Mouse (Mus musculus): ENCODE results near the gene Rpe. TPM values are rescaled to one million over a fixed set of nuclear protein-coding genes. Genes with fewer than 3 reads are reported as not detected.
A peak's percentile ranks its signal among the peaks of the same experiment; 100 is the strongest.

Gene Rpe
- polyA plus RNA-seq, 1 experiment from 2014 or later = 27.1 TPM

DNA sequence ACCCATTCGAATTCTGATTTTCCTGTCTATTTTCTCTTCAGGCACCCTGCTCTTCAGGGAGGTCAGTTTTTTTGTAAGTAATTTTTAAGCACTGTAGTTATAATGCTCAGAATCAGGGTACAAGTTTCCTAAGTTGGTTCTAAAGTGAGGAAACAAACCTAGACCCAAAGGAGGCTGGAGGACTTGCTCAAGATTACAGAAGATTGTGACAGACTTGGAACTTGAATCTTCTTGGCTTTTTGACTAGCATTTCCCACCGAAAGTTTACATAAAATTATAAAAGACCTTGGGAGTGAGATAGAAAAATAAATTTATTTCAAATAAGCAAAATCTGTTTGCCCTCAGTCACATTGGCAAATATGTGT lies 927 bp downstream of the Rpe start:
- Histone ChIP-seq H3K27ac (peak overlapping the region; percentile 48), H3K79me2 (ENCODE audit: inconsistent target) (peaks cover 54% of the 10 kb centered on the region), H3K4me3 (ENCODE audit: inconsistent target) (peak overlapping the region; percentile 85), H3K36me3 (ENCODE audit: inconsistent target) (peaks cover under 1% of the 10 kb centered on the region; the same call in 1 of the 2 replicates)
- 15% methylated on average over 2 of the region's 2 CpGs for WGBS (ENCODE audit: missing documents)

DNA sequence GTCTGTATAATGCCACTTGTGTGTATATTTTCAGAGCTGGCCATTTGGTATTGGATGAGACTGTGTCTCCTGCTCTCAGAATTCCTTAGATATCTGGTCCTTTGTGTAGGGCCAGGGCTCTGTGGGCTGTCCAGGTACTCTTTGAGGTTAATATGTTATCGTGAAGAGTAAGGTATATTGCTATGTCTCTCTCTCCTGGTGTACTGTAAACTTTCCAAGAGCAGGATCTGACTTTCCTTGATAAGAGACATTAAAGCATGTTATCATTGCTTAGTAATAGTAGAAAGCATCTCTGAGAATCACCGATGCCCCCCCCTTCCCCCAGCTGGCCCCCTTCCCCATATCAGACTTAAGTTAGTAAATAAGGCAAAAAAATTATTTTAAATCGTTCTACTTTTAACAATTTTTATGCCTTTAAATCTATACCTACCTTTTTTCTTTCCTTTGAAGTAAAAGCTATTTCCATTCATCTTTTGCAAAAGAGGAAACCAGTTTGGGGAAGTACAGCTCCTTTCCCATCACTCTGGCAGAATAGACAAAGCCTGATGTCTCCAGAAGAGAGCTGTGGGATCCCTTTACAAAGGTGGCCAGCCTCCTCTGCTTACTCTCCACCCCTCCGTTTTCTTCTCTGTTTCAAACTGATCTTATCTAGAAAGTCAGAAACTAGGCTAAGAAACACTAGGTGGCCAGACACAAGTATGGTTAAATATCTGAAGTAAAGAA lies 2.2 kb downstream of the Rpe start:
- WGBS (ENCODE audit: missing documents) = 61% methylated on average over 3 of the region's 4 CpGs
- Histone ChIP-seq H3K4me3 (ENCODE audit: inconsistent target) (no peak overlapping the region), H3K27ac (no peak overlapping the region), H3K79me2 (ENCODE audit: inconsistent target) (peaks cover 66% of the 10 kb centered on the region), H3K36me3 (ENCODE audit: inconsistent target) (peaks cover 6% of the 10 kb centered on the region; the same call in 1 of the 2 replicates)

DNA sequence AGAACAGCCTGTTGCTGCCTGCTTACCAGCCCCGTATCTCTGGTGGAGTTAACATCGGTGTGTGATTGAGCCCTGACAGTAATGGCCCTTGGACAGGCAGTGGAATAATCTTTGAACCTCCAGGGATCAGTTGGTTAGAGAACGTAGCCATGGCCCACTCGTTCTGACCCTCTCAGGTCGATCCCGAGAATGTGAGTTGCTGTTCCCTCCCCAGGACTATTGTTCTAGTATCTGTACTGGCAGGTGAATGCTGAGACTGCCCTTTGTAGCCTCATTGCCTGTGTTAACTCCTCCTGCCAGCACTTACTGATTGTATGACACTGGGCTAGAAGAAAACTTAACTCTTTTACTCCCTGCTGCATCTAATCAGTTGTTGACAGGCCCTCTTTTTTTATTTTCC lies 3.9 kb downstream of the Rpe start:
- WGBS (ENCODE audit: missing documents) = 93% methylated on average over 6 of the region's 6 CpGs
- Histone ChIP-seq H3K36me3 (ENCODE audit: inconsistent target) (peaks cover 13% of the 10 kb centered on the region; the same call in 1 of the 2 replicates), H3K79me2 (ENCODE audit: inconsistent target) (peaks cover 84% of the 10 kb centered on the region), H3K4me3 (ENCODE audit: inconsistent target) (no peak overlapping the region), H3K27ac (no peak overlapping the region)

GRCm38 (mm10) chr1:66712859-66713258 lies 12.2 kb downstream of the Rpe start:
- Histone ChIP-seq H3K4me3 (ENCODE audit: inconsistent target) (no peak overlapping the region), H3K79me2 (ENCODE audit: inconsistent target) (peaks cover 49% of the 10 kb centered on the region), H3K36me3 (ENCODE audit: inconsistent target) (peaks cover 55% of the 10 kb centered on the region), H3K27ac (0 out of 2 replicates have a peak overlapping the region, but pooled peaks have one; percentile 8)
- 8% methylated on average over 3 of the region's 3 CpGs for WGBS (ENCODE audit: missing documents)

DNA sequence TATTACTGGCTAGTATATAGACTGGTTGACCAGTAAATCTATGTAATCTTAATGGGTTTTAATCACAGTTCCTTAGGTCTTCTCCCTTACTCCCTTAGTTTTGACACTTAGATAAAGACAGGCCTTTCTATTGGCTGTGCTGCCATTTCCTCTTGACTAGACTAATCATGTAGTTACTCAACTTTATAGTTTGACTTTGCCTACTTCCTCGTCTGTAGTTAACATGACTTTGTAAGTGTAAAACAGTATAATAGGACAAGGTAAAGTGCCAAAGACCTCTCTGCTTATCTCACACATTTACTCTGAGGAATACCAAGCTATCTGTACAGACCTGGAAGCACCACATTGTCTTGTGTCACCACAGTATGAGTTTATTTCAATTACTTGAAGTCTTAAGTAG lies 29.9 kb downstream of the Rpe start:
- Histone ChIP-seq H3K4me3 (ENCODE audit: inconsistent target) (no peak overlapping the region), H3K36me3 (ENCODE audit: inconsistent target) (peaks cover 27% of the 10 kb centered on the region), H3K79me2 (ENCODE audit: inconsistent target) (no peaks in the 10 kb centered on the region), H3K27ac (no peak overlapping the region)
- 42% methylated on average over 1 of the region's 1 CpGs for WGBS (ENCODE audit: missing documents)

DNA sequence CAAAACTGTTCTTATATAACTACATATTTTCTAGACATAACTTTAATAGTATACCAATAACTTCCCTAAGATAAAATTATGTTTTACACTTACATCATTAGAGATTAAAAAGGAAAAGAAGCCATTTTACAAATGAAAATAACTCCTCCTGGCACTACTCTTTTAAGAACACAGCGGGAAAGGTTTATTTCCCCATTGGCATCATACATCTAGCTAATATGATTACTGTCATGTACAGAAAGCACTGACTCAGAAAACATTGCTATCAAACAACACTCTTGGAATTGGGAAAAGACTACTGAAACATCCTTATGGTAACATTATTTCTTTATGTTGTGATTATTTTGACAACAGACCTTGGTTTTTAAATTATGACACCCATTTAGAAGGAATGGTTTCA lies 68.1 kb downstream of the Rpe start:
- no peak overlapping the region for H3K4me3 ChIP-seq (ENCODE audit: inconsistent target)
- peaks cover 34% of the 10 kb centered on the region for H3K36me3 ChIP-seq (ENCODE audit: inconsistent target)
- H3K79me2 ChIP-seq (ENCODE audit: inconsistent target) = no peaks in the 10 kb centered on the region
- no peak overlapping the region for H3K27ac ChIP-seq
- WGBS (ENCODE audit: missing documents) = 100% methylated on average over 1 of the region's 1 CpGs

Other genes with a start within 250 kb of the Rpe start
- not detected in 3 replicates for gene Unc80, start 232.5 kb upstream of the Rpe start, polyA plus RNA-seq (2018)
- gene Kansl1l, start 116.7 kb downstream of the Rpe start, polyA plus RNA-seq (2018) = 5.3 to 8.0 TPM (median 7.3 TPM) in 3 replicates
- gene Acadl, start 162.4 kb downstream of the Rpe start, polyA plus RNA-seq (2018) = 68.1 to 167 TPM (median 89.3 TPM) in 3 replicates
- not detected in 3 replicates for gene Myl1, start 244.6 kb downstream of the Rpe start, polyA plus RNA-seq (2018)